Mouse (Mus musculus) lung, postnatal 4 days (tissue): Measurements from ENCODE around the gene Znrf1.
"Not testable (repeated sequence)": the region's sequence is repeated elsewhere in the genome, so short reads cannot be mapped to it uniquely, and the experiment has no call there.

Source experiments
- DNase-seq, 2 experiments: peaks; one replicate each; pipeline ENCODE4 v3.0.0; 2021

Znrf1 gene

GRCm38 (mm10) chr8:111536031-111536977, at the start of gene Znrf1:
Gene Znrf1 (plus strand): TSS chr8:111536097.
- DNase-seq, result peak; percentile 83 to 91

- DNase-seq, result no peak
Measured at GRCm38 (mm10) chr8:111490034-111490591, 45.8 kb upstream of the Znrf1 start.

GRCm38 (mm10) chr8:111491191-111491590, 44.7 kb upstream of the Znrf1 start:
- DNase-seq, result peak in 1 of 2 experiments; percentile 30

- no peak for DNase-seq
Measured at GRCm38 (mm10) chr8:111492508-111492907, 43.4 kb upstream of the Znrf1 start.

GRCm38 (mm10) chr8:111493176-111493575, 42.7 kb upstream of the Znrf1 start:
- DNase-seq, result no peak

GRCm38 (mm10) chr8:111496326-111496725, 39.6 kb upstream of the Znrf1 start:
- peak; percentile 28 to 37 for DNase-seq

GRCm38 (mm10) chr8:111498249-111498648, 37.6 kb upstream of the Znrf1 start:
- not testable (repeated sequence) for DNase-seq

GRCm38 (mm10) chr8:111501724-111502464, 34.0 kb upstream of the Znrf1 start:
- no peak for DNase-seq

- DNase-seq, result no peak
Measured at GRCm38 (mm10) chr8:111508566-111508965, 27.3 kb upstream of the Znrf1 start.

GRCm38 (mm10) chr8:111509278-111509677, 26.6 kb upstream of the Znrf1 start:
- peak; percentile 37 to 38 for DNase-seq

- DNase-seq, result peak in 1 of 2 experiments; percentile 44
Measured at GRCm38 (mm10) chr8:111510401-111510800, 25.5 kb upstream of the Znrf1 start.

- DNase-seq, result no peak
Measured at GRCm38 (mm10) chr8:111512941-111513340, 23.0 kb upstream of the Znrf1 start.

GRCm38 (mm10) chr8:111513446-111513845, 22.5 kb upstream of the Znrf1 start:
- no peak for DNase-seq

GRCm38 (mm10) chr8:111516451-111517035, 19.4 kb upstream of the Znrf1 start:
- no peak for DNase-seq

- DNase-seq, result no peak
Measured at GRCm38 (mm10) chr8:111517466-111517865, 18.4 kb upstream of the Znrf1 start.

GRCm38 (mm10) chr8:111521713-111522429, 14.0 kb upstream of the Znrf1 start, which contains the start of gene Wdr59:
Gene Wdr59 (minus strand): TSS chr8:111522092.
- peak; percentile 96 to 98 for DNase-seq

GRCm38 (mm10) chr8:111526403-111527024, 9.4 kb upstream of the Znrf1 start:
- DNase-seq, result no peak

- DNase-seq, result no peak
Measured at GRCm38 (mm10) chr8:111527149-111527548, 8.7 kb upstream of the Znrf1 start.

GRCm38 (mm10) chr8:111528071-111528470, 7.8 kb upstream of the Znrf1 start:
- DNase-seq, result no peak

GRCm38 (mm10) chr8:111531191-111531590, 4.7 kb upstream of the Znrf1 start:
- no peak for DNase-seq

- no peak for DNase-seq
Measured at GRCm38 (mm10) chr8:111531621-111532020, 4.3 kb upstream of the Znrf1 start.

- DNase-seq, result no peak
Measured at GRCm38 (mm10) chr8:111533503-111533902, 2.4 kb upstream of the Znrf1 start.
